Mouse (Mus musculus): ENCODE data around the gene Mpp5. TPM values are rescaled to one million over a fixed set of nuclear protein-coding genes. Genes with fewer than 3 reads are reported as not detected.

The Mpp5 gene
- polyA plus RNA-seq (2017; shearing (Covaris generic)), result 19.9 TPM

GRCm38 (mm10) chr12:78748557-78749377 is at the start of gene Mpp5:
Gene Mpp5, plus strand, starts transcription at chr12:78748907.

DNA sequence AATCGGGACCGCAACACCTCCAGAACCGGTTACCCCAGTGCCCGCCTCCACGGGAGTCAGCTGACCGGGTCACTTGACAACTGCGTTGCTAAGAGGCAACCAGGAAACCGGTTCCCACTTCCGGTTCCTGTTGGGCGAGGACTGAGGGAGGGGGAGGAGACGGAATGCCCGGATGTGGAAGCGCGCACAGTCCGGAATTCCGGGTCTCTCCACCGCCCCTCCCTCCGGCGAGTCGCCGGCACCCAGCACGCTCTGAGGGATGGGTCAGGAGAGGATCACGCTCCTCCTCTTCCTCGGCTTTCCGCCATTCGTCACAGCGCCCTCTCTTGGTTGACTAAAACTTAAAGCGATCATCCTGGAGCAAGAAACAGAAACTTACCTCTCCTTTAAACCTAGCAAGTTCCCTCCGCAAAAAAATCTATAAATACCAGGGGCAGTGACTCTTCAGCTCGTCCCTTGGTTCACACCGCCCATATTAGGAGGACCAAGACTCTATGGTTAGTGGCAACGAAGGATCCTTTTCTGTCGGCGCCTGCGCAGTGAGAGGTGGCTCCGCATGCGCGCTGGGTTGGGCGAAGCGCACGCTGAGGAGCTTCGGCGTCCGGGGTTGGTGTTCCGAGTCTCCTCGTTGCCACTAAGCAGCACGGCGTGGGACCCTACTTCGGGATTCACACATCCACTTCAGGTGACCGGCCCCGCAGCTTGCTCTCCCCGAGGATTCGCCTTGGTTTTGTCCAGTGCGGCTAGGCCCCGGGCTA is 113.0 kb downstream of the Mpp5 start, which contains the start of the genes Atp6v1d and Eif2s1:
Atp6v1d (minus strand) TSS at position 143 of the 758 bp plus-strand sequence.
Eif2s1 (plus strand) TSS at position 324 of the 758 bp plus-strand sequence.

Other genes with a start within 250 kb of the Mpp5 start
- not detected for gene Fam71d, start 57.4 kb upstream of the Mpp5 start, polyA plus RNA-seq (2017; shearing (Covaris generic))
- gene Atp6v1d, start 112.7 kb downstream of the Mpp5 start, polyA plus RNA-seq (2017; shearing (Covaris generic)), result 210 TPM
- gene Eif2s1, start 112.9 kb downstream of the Mpp5 start, polyA plus RNA-seq (2017; shearing (Covaris generic)), result 184 TPM
- 0.36 TPM for gene Plek2, start 158.1 kb downstream of the Mpp5 start, polyA plus RNA-seq (2017; shearing (Covaris generic))

All from naive thymus-derived CD4-positive, alpha-beta T cell, adult 5 months (primary cell).